21 mouse cellular contexts compared by ENCODE assay signal in the genomic region with DNA sequence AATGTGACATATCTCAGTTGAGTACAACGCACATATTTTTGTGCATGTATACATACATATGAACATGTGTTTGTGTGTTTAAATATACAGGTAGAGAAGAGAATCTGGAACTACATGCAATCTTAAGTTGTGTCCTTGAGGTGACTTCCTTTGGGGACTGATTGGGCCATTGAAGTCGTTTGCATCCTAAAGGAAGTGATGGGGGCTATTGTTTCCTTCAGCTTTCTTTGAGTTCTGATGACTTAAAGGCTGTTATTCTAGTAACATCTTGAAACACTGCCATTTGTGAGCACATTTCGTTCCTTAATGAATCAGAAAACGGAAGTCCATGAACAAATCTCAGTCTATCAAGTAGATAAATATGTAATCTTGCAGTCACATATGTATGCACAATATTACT.
"Had no signal": no experiment of that assay in that cellular context is flagged by ENCODE, and none has a peak within 500 bp of the region (broad histone marks: within the 10 kb centered on the region; RNA-seq: fewer than 3 reads in every experiment).

No protein-coding gene starts in this region.

- H3K9me3 ChIP-seq: heart, embryonic 10.5 days; heart, embryonic 12.5 days; hindbrain, embryonic 10.5 days; hindbrain, embryonic 12.5 days; intestine, embryonic 15.5 days; limb, embryonic 13.5 days; limb, embryonic 15.5 days; liver, embryonic 12.5 days had no signal

- H3K27ac ChIP-seq: gastrocnemius, adult 2 months; heart, embryonic 10.5 days; hindbrain, embryonic 10.5 days; hindbrain, embryonic 12.5 days; hindbrain, embryonic 14.5 days; intestine, embryonic 15.5 days; limb, embryonic 13.5 days; limb, embryonic 15.5 days; liver, embryonic 12.5 days; liver, embryonic 14.5 days had no signal

- H3K4me1 ChIP-seq: intestine, embryonic 15.5 days; liver, embryonic 12.5 days had no signal

- H3K4me3 ChIP-seq: gastrocnemius, adult 2 months; heart, embryonic 10.5 days; heart, embryonic 12.5 days; hindbrain, embryonic 10.5 days; hindbrain, embryonic 12.5 days; intestine, embryonic 15.5 days; limb, embryonic 13.5 days; limb, embryonic 15.5 days; liver, embryonic 12.5 days had no signal

- H3K36me3 ChIP-seq: heart, embryonic 10.5 days; heart, embryonic 12.5 days; hindbrain, embryonic 10.5 days; hindbrain, embryonic 12.5 days; intestine, embryonic 15.5 days; limb, embryonic 13.5 days; limb, embryonic 15.5 days; liver, embryonic 12.5 days had no signal

- H3K9ac ChIP-seq: heart, embryonic 12.5 days; hindbrain, embryonic 12.5 days; hindbrain, embryonic 14.5 days; intestine, embryonic 15.5 days; limb, embryonic 13.5 days; limb, embryonic 15.5 days; liver, embryonic 12.5 days; liver, embryonic 14.5 days had no signal

- H3K27me3 ChIP-seq: heart, embryonic 12.5 days; hindbrain, embryonic 12.5 days; intestine, embryonic 15.5 days; limb, embryonic 13.5 days; limb, embryonic 15.5 days had no signal

- DNase-seq: gastrocnemius, adult 2 months; gastrocnemius, postnatal 10 days; gastrocnemius, postnatal 25 days; heart, postnatal 10 days; heart, postnatal 4 days; kidney, adult 18-20 months; kidney, adult 8-10 months; kidney, postnatal 14 days; kidney, postnatal 36 days; layer of hippocampus, postnatal 36 days; left cerebral cortex, postnatal 4 days had no signal
